Mouse (Mus musculus) A20 (cell line): ENCODE measurements at regions not wholly inside any gene's neighbourhood (a gene's known extent, or its start where the extent isn't known, plus 50 kb on each side); places are given as distances from the start of the nearest gene placed in this dataset.

Source experiments
- DNase-seq: peaks from one replicate; pipeline ENCODE4 v3.0.0-alpha.2; 2011; ENCODE audit warnings: low read depth, low spot score

GRCm38 (mm10) chr9:24833766-24834165 is 59.7 kb upstream of the Tbx20 start:
- DNase-seq, result no peak

GRCm38 (mm10) chr9:24848210-24848609 is 74.1 kb upstream of the Tbx20 start:
- DNase-seq, result no peak

- DNase-seq, result no peak
Observed at GRCm38 (mm10) chr9:24859459-24859858, 85.4 kb upstream of the Tbx20 start.

GRCm38 (mm10) chr9:24866390-24867173 is 92.5 kb upstream of the Tbx20 start:
- DNase-seq, result no peak

GRCm38 (mm10) chr9:24868746-24869145 is 94.6 kb upstream of the Tbx20 start:
- no peak for DNase-seq

DNA sequence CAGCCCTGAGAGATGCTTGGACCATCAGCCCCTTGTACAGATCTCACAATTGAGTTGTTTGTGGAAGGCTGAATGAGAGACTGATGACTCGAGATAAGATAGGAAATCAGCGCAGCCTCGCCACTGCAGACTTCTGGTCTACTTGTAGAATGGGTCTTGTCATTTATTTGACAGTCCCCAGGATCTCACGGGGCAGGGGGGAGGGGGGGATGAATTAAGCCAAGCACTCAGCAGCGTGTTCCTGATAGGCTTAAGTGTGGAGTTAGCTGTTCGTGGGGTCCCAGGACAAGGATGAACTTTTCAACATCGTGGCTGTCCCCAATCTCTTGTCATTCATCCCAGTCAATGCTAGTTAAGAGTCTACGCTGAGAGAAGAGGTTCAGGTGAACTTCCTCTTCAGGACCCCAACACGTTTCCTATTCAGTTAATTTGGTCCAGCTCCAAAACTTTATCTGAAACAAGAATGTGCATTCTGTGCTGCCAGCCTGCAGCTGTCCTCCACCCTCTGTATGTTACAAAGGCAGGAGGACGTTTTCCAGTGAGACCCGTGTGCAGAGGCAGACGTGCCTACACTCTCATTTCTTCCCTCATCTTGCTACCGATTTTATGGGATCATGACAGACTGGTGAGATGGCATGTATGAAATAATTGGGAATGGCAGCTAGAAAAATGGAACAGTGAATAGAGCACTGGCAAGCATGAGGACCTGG is 100.5 kb upstream of the Tbx20 start:
- no peak for DNase-seq

DNA sequence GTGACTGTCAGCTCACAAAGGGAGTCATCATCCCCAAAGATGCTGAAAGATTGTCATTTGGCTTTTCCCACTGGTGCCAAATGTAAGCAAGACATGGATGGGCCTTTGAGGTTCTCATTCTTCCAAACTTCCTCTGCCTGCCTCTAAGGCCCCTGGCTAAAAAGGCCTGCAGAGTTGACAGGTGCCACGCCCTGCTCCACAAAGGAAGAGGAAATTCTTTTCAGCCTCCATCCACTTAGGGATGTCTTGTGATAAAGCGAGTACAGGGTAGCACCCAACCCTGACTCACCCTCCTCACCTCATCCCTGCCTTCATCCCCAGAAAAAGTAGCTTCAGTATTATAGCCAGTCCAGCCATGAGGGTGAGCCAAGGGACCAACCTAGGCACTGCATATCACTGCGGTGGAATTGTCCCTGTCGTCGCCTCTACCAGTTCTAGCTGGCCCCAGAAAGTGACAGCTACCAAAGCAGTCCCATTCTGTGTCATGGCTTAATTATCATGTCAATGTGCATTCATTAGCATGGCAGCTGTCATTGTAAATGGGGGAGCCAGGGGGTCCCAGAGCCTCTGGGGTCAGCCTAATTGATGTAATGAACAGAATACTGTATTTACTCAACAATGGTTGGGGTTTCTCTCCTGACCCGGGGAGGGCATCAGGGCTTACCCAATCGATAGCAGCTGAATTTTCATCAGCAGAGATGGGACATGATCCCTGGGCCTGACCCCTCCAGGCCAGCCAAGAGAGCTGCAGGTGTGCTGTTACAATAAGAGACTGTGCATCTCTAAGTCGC is 104.5 kb upstream of the Tbx20 start:
- no peak for DNase-seq

DNA sequence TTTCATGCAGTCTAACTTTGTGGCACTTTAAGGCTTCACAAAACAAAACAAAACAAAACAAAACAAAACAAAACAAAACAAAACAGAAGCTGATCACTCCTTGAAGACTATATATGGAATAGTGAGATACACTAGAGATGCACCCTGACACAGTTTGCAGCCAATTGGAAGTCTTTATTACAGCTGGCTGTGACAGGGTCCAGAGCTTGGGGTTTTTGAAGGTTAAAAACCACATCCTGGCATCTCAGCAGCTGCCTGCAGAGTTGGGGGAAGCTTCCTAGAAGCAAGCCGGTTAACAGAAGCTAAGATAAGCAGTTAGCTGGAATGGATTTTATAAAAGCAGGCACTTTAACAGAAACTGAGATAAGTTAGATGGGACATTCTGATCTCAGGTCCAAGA is 105.6 kb upstream of the Tbx20 start:
- DNase-seq, result no peak

GRCm38 (mm10) chr9:24884011-24884410 is 109.9 kb upstream of the Tbx20 start:
- no peak for DNase-seq

- DNase-seq, result no peak
Observed at GRCm38 (mm10) chr9:24888282-24888681, 114.2 kb upstream of the Tbx20 start.

GRCm38 (mm10) chr9:24896498-24897261 is 122.6 kb upstream of the Tbx20 start:
- DNase-seq, result no peak

- no peak for DNase-seq
Observed at GRCm38 (mm10) chr9:24899206-24899928, 125.3 kb upstream of the Tbx20 start.

GRCm38 (mm10) chr9:24903706-24904105 is 129.6 kb upstream of the Tbx20 start:
- no peak for DNase-seq

- no peak for DNase-seq
Observed at GRCm38 (mm10) chr9:24909086-24909979, 135.2 kb upstream of the Tbx20 start.

DNA sequence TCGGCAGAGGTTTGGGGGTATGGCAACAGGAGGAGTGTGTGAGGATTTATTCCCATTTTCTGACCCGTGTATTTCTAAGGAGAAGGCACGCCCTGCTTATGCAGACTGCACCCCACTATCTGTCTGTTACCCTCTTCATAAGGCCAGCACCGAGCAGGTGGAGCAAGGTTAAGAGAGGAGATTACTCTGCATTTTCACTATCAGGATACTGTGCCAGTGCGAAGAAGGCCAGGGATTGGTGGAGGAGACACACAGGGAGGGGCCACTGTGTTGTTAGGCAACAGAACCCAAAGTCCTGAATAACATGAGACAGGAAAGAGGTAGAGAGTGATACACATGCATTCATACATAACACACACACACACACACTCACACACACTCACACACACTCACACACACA is 136.6 kb upstream of the Tbx20 start:
- no peak for DNase-seq

- DNase-seq, result no peak
Observed at GRCm38 (mm10) chr9:24920031-24920445, 145.9 kb upstream of the Tbx20 start.

GRCm38 (mm10) chr9:24922051-24922860 is 148.2 kb upstream of the Tbx20 start:
- DNase-seq, result no peak

GRCm38 (mm10) chr9:24923514-24923913 is 149.4 kb upstream of the Tbx20 start:
- no peak for DNase-seq

DNA sequence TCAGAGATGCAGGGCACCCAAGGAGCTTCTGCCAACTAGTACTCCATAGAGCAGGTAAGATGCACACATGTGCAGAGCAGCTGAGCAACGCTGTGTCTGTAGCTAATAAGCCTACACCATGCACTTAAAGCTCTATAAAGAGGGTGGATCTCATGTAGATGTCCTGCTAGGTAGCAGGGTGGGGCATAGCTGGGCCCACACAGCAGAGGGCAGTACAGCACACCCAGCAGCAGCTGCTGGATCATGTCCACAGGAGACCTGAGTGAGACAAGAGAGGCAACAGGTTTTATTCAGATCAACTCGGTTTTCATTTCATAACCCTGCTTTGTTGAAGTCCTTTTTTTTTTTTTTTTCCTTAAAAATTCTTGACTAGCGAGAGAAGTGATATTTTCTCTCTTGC is 151.5 kb upstream of the Gm10181 start:
- DNase-seq, result peak; percentile 7
